Mouse (Mus musculus): ENCODE data around the gene Ccdc154.

- TF ChIP-seq CTCF (IDR thresholded peaks at IDR 0.05; ENCODE audit: low read depth), result peak; percentile 51
- no peak for TF ChIP-seq EP300 (IDR thresholded peaks at IDR 0.05; ENCODE audit: low read depth)
Measured at GRCm38 (mm10) chr17:25139960-25140359, 22.3 kb upstream of the Ccdc154 start.

All from liver, postnatal 0 days (tissue).